Mouse (Mus musculus) brown adipose tissue, adult 24 weeks (tissue): ENCODE data around the gene Cdkl5. TPM values are rescaled to one million over a fixed set of nuclear protein-coding genes. Genes with fewer than 3 reads are reported as not detected.

ENCODE experiments used
- H3K27ac ChIP-seq: fragments of 200-500 bp; replicated peaks from 2 replicates; pipeline ENCODE4 v1.5.1; 2012; ENCODE audit warnings: low read depth, mild to moderate bottlenecking, low read length
- H3K4me1 ChIP-seq: fragments of 200-500 bp; 2 replicates; pipeline ENCODE4 v1.6.1; 2012; ENCODE audit warnings: low read length, mixed read lengths; ENCODE audit not compliant: control insufficient read depth, insufficient read depth, insufficient read length
- H3K4me3 ChIP-seq: fragments of 200-500 bp; 2 replicates; pipeline ENCODE4 v1.5.1; 2012; ENCODE audit warnings: low read depth, mild to moderate bottlenecking, low read length, moderate library complexity; ENCODE audit not compliant: insufficient read depth
- polyA plus RNA-seq: library from polyadenylated mRNA; stranded (reverse); fragments of >200 nt; gene quantifications from 2 replicates; pipeline ENCODE4 v1.2.4, GENCODE M21; 2012; ENCODE audit not compliant: missing spikeins, insufficient read depth, insufficient read length

Cdkl5 gene
- polyA plus RNA-seq, 1 experiment, result 1.3 TPM

- H3K4me1 ChIP-seq, result no peaks in the 10 kb centered on the region
Measured at GRCm38 (mm10) chrX:160958593-160959131, 35.8 kb downstream of the Cdkl5 start.

GRCm38 (mm10) chrX:160949583-160949982, 44.9 kb downstream of the Cdkl5 start:
- H3K27ac ChIP-seq, result no peak overlapping the region
- H3K4me1 ChIP-seq, result no peaks in the 10 kb centered on the region
- H3K4me3 ChIP-seq, result no peak overlapping the region

More at GRCm38 (mm10) chrX:160958593-160959131, 35.8 kb downstream of the Cdkl5 start:
- no peak overlapping the region for H3K27ac ChIP-seq
- no peak overlapping the region for H3K4me3 ChIP-seq

GRCm38 (mm10) chrX:160944722-160945121, 49.8 kb downstream of the Cdkl5 start:
- Histone ChIP-seq H3K4me1 (no peaks in the 10 kb centered on the region), H3K27ac (no peak overlapping the region), H3K4me3 (no peak overlapping the region)

GRCm38 (mm10) chrX:160935541-160935940, 59.0 kb downstream of the Cdkl5 start:
- no peak overlapping the region for H3K4me3 ChIP-seq
- H3K4me1 ChIP-seq, result no peaks in the 10 kb centered on the region
- H3K27ac ChIP-seq, result no peak overlapping the region

- no peak overlapping the region for H3K27ac ChIP-seq
- no peaks in the 10 kb centered on the region for H3K4me1 ChIP-seq
- H3K4me3 ChIP-seq, result no peak overlapping the region
Measured at GRCm38 (mm10) chrX:160930656-160931055, 63.8 kb downstream of the Cdkl5 start.

GRCm38 (mm10) chrX:160928870-160929269, 65.6 kb downstream of the Cdkl5 start:
- H3K4me1 ChIP-seq, result no peaks in the 10 kb centered on the region
- no peak overlapping the region for H3K27ac ChIP-seq
- H3K4me3 ChIP-seq, result no peak overlapping the region

GRCm38 (mm10) chrX:160919022-160919637, 75.4 kb downstream of the Cdkl5 start:
- Histone ChIP-seq H3K4me3 (no peak overlapping the region), H3K4me1 (no peaks in the 10 kb centered on the region), H3K27ac (no peak overlapping the region)

GRCm38 (mm10) chrX:160906952-160907351, 87.6 kb downstream of the Cdkl5 start, which contains the start of gene Gja6:
Gja6 (minus strand) TSS chrX:160907052.
- Histone ChIP-seq H3K4me1 (no peaks in the 10 kb centered on the region), H3K27ac (no peak within 1 kb of the TSS), H3K4me3 (no peak within 1 kb of the TSS)

GRCm38 (mm10) chrX:160906477-160906876, 88.0 kb downstream of the Cdkl5 start:
- Histone ChIP-seq H3K4me1 (no peaks in the 10 kb centered on the region), H3K4me3 (no peak overlapping the region), H3K27ac (no peak overlapping the region)

- H3K4me3 ChIP-seq, result no peak overlapping the region
- H3K4me1 ChIP-seq, result no peaks in the 10 kb centered on the region
- H3K27ac ChIP-seq, result no peak overlapping the region
Measured at GRCm38 (mm10) chrX:160905913-160906312, 88.6 kb downstream of the Cdkl5 start.

GRCm38 (mm10) chrX:160905041-160905678, 89.3 kb downstream of the Cdkl5 start:
- Histone ChIP-seq H3K4me3 (no peak overlapping the region), H3K4me1 (no peaks in the 10 kb centered on the region), H3K27ac (no peak overlapping the region)

GRCm38 (mm10) chrX:160901118-160901517, 93.4 kb downstream of the Cdkl5 start:
- Histone ChIP-seq H3K4me1 (no peaks in the 10 kb centered on the region), H3K27ac (no peak overlapping the region)

GRCm38 (mm10) chrX:160892077-160892476, 102.4 kb downstream of the Cdkl5 start:
- H3K27ac ChIP-seq, result no peak overlapping the region
- no peaks in the 10 kb centered on the region for H3K4me1 ChIP-seq
- H3K4me3 ChIP-seq, result no peak overlapping the region

More at GRCm38 (mm10) chrX:160901118-160901517, 93.4 kb downstream of the Cdkl5 start:
- no peak overlapping the region for H3K4me3 ChIP-seq

- no peaks in the 10 kb centered on the region for H3K4me1 ChIP-seq
- H3K4me3 ChIP-seq, result no peak overlapping the region
- H3K27ac ChIP-seq, result no peak overlapping the region
Measured at GRCm38 (mm10) chrX:160886301-160886700, 108.2 kb downstream of the Cdkl5 start.

- H3K4me1 ChIP-seq, result no peaks in the 10 kb centered on the region
- H3K4me3 ChIP-seq, result no peak overlapping the region
- no peak overlapping the region for H3K27ac ChIP-seq
Measured at GRCm38 (mm10) chrX:160866576-160866975, 127.9 kb downstream of the Cdkl5 start.

GRCm38 (mm10) chrX:160865022-160865421, 129.5 kb downstream of the Cdkl5 start:
- Histone ChIP-seq H3K4me1 (no peaks in the 10 kb centered on the region), H3K4me3 (no peak overlapping the region), H3K27ac (no peak overlapping the region)
